Mouse (Mus musculus) forebrain, embryonic 12.5 days (tissue): ENCODE data around the gene Pgrmc2. TPM values are rescaled to one million over a fixed set of nuclear protein-coding genes. Genes with fewer than 3 reads are reported as not detected.

Source experiments
- ATAC-seq: fragments of 200-750 bp; cut with Nextera tagmentation; 2 replicates; pipeline ENCODE4 v1.8.0; 2017; ENCODE audit warnings: moderate TSS enrichment; ENCODE audit not compliant: low FRiP score
- H3K27ac ChIP-seq: fragments of 300-500 bp; sonication (generic); 2 replicates; pipeline ENCODE4 v1.5.1; 2016; ENCODE audit warnings: mild to moderate bottlenecking
- H3K27me3 ChIP-seq: fragments of 300-500 bp; sonication (generic); 2 replicates; pipeline ENCODE4 v1.6.1; 2016; ENCODE audit warnings: mild to moderate bottlenecking
- H3K36me3 ChIP-seq: fragments of 300-500 bp; sonication (generic); replicated peaks from 2 replicates; pipeline ENCODE4 v1.6.1; 2016; ENCODE audit warnings: mild to moderate bottlenecking
- H3K4me1 ChIP-seq: fragments of 300-500 bp; sonication (generic); 2 replicates; pipeline ENCODE4 v1.6.1; 2016
- H3K4me2 ChIP-seq: fragments of 300-500 bp; sonication (generic); 2 replicates; pipeline ENCODE4 v1.6.1; 2016; ENCODE audit warnings: mild to moderate bottlenecking, moderate library complexity
- H3K4me3 ChIP-seq: fragments of 300-500 bp; sonication (generic); replicated peaks from 2 replicates; pipeline ENCODE4 v1.5.1; 2016; ENCODE audit warnings: mild to moderate bottlenecking
- H3K9ac ChIP-seq: fragments of 300-500 bp; sonication (generic); 2 replicates; pipeline ENCODE4 v1.6.1; 2016; ENCODE audit warnings: mild to moderate bottlenecking
- H3K9me3 ChIP-seq: fragments of 300-500 bp; sonication (generic); 2 replicates; pipeline ENCODE4 v1.6.1; 2016
- WGBS: fragments of 180-500 bp; shearing (Covaris S2); methylation state at CpG from one replicate; pipeline ENCODE4 v1.1.7; 2016; 5-methylcytosine and 5-hydroxymethylcytosine counted together
- polyA plus RNA-seq: library from polyadenylated mRNA; unstranded; fragments of >200 nt; fragmentation: Nextera tagmentation; extraction: Ambion mirVana; gene quantifications from 2 replicates; pipeline ENCODE4 v1.2.1, GENCODE M21; 2016

The Pgrmc2 gene
- polyA plus RNA-seq, 1 experiment from 2014 or later = 36.9 TPM

- no peak for ATAC-seq
- Histone ChIP-seq H3K4me1 (no peaks in the 10 kb centered on the region), H3K27me3 (no peaks in the 10 kb centered on the region), H3K27ac (no peak overlapping the region), H3K36me3 (no peaks in the 10 kb centered on the region), H3K4me3 (no peak overlapping the region), H3K4me2 (no peak overlapping the region), H3K9me3 (no peaks in the 10 kb centered on the region), H3K9ac (no peak overlapping the region)
- WGBS = 88% methylated on average over 4 of the region's 4 CpGs
Observed at GRCm38 (mm10) chr3:41092311-41092710, 9.5 kb upstream of the Pgrmc2 start.

- Histone ChIP-seq H3K4me1 (no peaks in the 10 kb centered on the region), H3K9ac (no peak overlapping the region), H3K36me3 (no peaks in the 10 kb centered on the region), H3K27ac (no peak overlapping the region), H3K9me3 (no peaks in the 10 kb centered on the region), H3K27me3 (no peaks in the 10 kb centered on the region), H3K4me2 (no peak overlapping the region), H3K4me3 (no peak overlapping the region)
- WGBS = 90% methylated on average over 2 of the region's 2 CpGs
- ATAC-seq = no peak
Observed at GRCm38 (mm10) chr3:41090839-41091238, 8.0 kb upstream of the Pgrmc2 start.

DNA sequence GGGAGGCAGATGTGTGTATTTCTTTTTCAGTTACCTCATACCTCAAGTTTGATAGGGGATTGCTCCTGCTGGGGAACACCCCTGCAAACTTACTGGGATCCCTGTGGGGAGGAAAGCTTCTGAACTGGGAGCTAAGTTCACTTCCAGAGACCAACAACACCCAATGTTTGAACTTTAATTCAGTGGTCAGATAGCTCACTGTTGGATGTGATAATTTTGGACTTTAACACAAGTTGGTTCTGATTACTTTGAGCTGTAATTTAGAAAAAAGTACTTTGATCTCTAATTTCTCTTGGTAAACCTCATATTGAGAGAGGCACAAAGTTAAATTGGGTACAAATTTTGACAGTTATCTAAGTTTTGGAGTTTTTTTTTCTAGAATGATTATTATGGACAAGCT is 4.2 kb upstream of the Pgrmc2 start:
- no peak overlapping the region for H3K27ac ChIP-seq
- H3K4me3 ChIP-seq = no peak overlapping the region
- no peaks in the 10 kb centered on the region for H3K36me3 ChIP-seq
- no peak for ATAC-seq
- peaks cover 7% of the 10 kb centered on the region; the same call in 1 of the 2 replicates for H3K4me1 ChIP-seq
- no peaks in the 10 kb centered on the region for H3K27me3 ChIP-seq
- no peak overlapping the region for H3K4me2 ChIP-seq
- H3K9ac ChIP-seq = no peak overlapping the region
- H3K9me3 ChIP-seq = no peaks in the 10 kb centered on the region

- Histone ChIP-seq H3K27ac (no peak overlapping the region), H3K4me2 (0 out of 2 replicates have a peak overlapping the region, but pooled peaks have one; percentile 70), H3K4me1 (peaks cover 22% of the 10 kb centered on the region), H3K4me3 (no peak overlapping the region), H3K27me3 (no peaks in the 10 kb centered on the region), H3K9ac (no peak overlapping the region), H3K9me3 (no peaks in the 10 kb centered on the region), H3K36me3 (no peaks in the 10 kb centered on the region)
- no peak for ATAC-seq
- WGBS = 85% methylated on average over 5 of the region's 5 CpGs
Observed at GRCm38 (mm10) chr3:41084421-41084820, 1.6 kb upstream of the Pgrmc2 start.

DNA sequence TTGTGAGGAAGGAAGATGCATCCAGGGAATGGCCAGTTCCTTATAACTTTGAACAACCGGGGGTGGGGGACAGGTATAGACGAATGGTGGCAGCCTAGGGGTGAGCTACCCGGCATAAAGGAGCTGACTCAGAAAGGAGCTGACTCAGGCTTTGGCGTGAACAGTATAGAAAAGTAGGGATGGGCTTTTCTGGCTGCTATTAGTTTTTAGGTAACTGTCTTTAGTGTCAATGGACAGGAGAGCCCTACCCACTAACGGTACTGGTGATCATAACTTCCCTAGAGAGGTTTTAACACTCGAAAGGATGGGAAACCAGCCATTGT is 905 bp upstream of the Pgrmc2 start:
- Histone ChIP-seq H3K27ac (peak overlapping the region; percentile 92), H3K36me3 (no peaks in the 10 kb centered on the region), H3K9me3 (no peaks in the 10 kb centered on the region), H3K4me3 (peak overlapping the region; percentile 94), H3K9ac (peak overlapping the region; percentile 79), H3K27me3 (no peaks in the 10 kb centered on the region), H3K4me1 (peaks cover 22% of the 10 kb centered on the region), H3K4me2 (peak overlapping the region; percentile 70)
- 3% methylated on average over 6 of the region's 6 CpGs for WGBS
- ATAC-seq = peak; percentile 37

GRCm38 (mm10) chr3:41082520-41082884 is 344 bp downstream of the Pgrmc2 start:
- WGBS = under 1% methylated on average over 36 of the region's 43 CpGs

DNA sequence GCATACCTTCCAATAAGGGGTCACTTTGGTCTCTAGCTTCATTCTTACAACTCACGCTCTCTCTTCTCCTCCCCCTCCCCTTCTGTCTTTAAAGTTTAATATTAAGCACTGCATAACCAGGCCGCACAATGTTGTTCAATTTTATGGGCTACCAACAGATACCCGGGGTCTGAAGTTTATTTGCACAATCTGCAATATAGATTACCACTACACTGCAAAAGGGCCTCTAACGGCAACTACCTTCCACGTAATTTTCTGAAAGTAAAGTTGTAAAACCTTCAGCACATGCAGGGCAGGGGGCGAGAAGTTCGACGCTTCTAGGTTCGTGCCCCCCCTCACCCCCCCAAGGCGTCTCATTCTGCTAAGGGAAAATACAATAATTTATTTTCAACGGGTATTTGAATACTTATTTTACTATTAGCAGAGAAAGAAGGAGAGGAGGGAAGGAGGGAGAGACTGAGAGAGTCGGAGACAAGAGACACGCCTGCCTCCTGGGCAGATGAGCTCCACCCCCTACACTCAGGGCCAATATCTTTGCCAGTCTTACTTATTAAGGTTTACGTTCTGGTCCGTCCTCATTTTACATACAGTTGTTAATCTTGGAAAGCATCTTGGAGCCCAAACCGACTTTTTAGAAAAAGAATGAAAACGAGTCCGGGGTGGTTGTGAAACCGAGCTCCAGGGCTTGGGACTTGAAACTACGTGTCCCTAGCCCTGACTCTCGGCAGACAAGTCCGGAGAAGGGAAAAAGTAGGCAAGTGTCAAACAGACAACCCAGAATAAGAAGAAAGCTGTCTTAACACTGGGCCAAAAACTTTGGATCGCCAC is 1.2 kb downstream of the Pgrmc2 start:
- H3K9me3 ChIP-seq = no peaks in the 10 kb centered on the region
- 4% methylated on average over 23 of the region's 23 CpGs for WGBS

More at GRCm38 (mm10) chr3:41082520-41082884, 344 bp downstream of the Pgrmc2 start:
- Histone ChIP-seq H3K9ac (peak overlapping the region; percentile 86), H3K27ac (peak overlapping the region; percentile 87), H3K27me3 (no peaks in the 10 kb centered on the region), H3K9me3 (no peaks in the 10 kb centered on the region), H3K36me3 (no peaks in the 10 kb centered on the region), H3K4me1 (peaks cover 22% of the 10 kb centered on the region), H3K4me3 (peak overlapping the region; percentile 94), H3K4me2 (peak overlapping the region; percentile 76)
- ATAC-seq = peak; percentile 30

DNA sequence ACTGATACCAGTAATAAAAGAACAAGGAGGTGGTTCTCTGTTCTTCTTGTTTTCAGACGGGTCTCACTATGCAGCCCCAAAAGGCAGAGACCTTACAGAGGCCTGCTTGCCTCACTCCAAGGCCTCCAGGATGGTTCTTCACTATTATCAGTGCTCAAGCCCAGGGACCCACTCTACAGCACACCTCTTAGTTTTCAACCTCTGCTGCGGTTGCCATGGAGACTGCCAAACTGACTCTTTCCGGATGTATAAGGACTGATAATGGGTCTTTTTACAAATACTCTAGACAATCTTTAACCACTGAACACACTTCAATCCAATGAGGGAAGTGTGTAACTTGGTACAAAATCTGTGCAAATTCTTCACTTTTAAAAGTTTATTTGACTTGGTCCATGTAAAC is 2.1 kb downstream of the Pgrmc2 start:
- Histone ChIP-seq H3K4me3 (peak overlapping the region; percentile 13; the same call in 1 of the 2 replicates), H3K27ac (no peak overlapping the region), H3K27me3 (no peaks in the 10 kb centered on the region), H3K9me3 (no peaks in the 10 kb centered on the region), H3K4me1 (peaks cover 22% of the 10 kb centered on the region), H3K36me3 (no peaks in the 10 kb centered on the region), H3K9ac (0 out of 2 replicates have a peak overlapping the region, but pooled peaks have one; percentile 42), H3K4me2 (peak overlapping the region; percentile 76)
- 46% methylated on average over 3 of the region's 3 CpGs for WGBS
- ATAC-seq = no peak

More for the DNA sequence above, 1.2 kb downstream of the Pgrmc2 start:
- H3K9ac ChIP-seq = peak overlapping the region; percentile 86
- peak overlapping the region; percentile 87 for H3K27ac ChIP-seq
- H3K4me3 ChIP-seq = peak overlapping the region; percentile 94
- H3K27me3 ChIP-seq = no peaks in the 10 kb centered on the region
- H3K36me3 ChIP-seq = no peaks in the 10 kb centered on the region
- no peak for ATAC-seq
- H3K4me2 ChIP-seq = peak overlapping the region; percentile 76
- peaks cover 22% of the 10 kb centered on the region for H3K4me1 ChIP-seq

DNA sequence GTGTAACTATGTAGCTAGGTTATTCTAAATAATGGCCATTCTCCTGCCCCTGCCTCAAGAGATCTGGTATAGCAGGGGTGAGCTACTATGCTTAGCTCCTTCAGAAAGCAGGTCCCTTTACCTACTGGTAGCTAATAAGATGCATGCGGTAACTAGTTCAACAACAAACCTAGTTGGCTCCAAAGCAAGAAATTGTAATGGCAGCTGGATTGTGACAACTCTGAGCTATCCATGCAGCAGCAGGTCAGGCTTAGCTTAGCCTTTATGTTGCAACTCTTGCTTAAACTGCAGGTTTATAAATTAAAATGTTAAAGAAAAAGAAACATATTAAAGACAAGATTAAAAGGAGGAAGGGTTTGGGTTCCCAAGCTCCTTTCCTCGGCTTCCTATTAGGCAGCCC is 4.2 kb downstream of the Pgrmc2 start:
- H3K4me3 ChIP-seq = no peak overlapping the region
- H3K27ac ChIP-seq = no peak overlapping the region
- H3K4me2 ChIP-seq = no peak overlapping the region
- no peaks in the 10 kb centered on the region for H3K27me3 ChIP-seq
- peaks cover 16% of the 10 kb centered on the region for H3K4me1 ChIP-seq
- H3K9me3 ChIP-seq = no peaks in the 10 kb centered on the region
- no peak overlapping the region for H3K9ac ChIP-seq
- ATAC-seq = no peak
- 90% methylated on average over 2 of the region's 2 CpGs for WGBS
- no peaks in the 10 kb centered on the region for H3K36me3 ChIP-seq

- H3K4me2 ChIP-seq = no peak overlapping the region
- H3K9ac ChIP-seq = no peak overlapping the region
- H3K36me3 ChIP-seq = no peaks in the 10 kb centered on the region
- ATAC-seq = no peak
- no peaks in the 10 kb centered on the region for H3K27me3 ChIP-seq
- WGBS = 87% methylated on average over 8 of the region's 8 CpGs
- peaks cover 2% of the 10 kb centered on the region; the same call in 1 of the 2 replicates for H3K4me1 ChIP-seq
- H3K4me3 ChIP-seq = no peak overlapping the region
- no peak overlapping the region for H3K27ac ChIP-seq
- H3K9me3 ChIP-seq = no peaks in the 10 kb centered on the region
Observed at GRCm38 (mm10) chr3:41075376-41075775, 7.5 kb downstream of the Pgrmc2 start.

DNA sequence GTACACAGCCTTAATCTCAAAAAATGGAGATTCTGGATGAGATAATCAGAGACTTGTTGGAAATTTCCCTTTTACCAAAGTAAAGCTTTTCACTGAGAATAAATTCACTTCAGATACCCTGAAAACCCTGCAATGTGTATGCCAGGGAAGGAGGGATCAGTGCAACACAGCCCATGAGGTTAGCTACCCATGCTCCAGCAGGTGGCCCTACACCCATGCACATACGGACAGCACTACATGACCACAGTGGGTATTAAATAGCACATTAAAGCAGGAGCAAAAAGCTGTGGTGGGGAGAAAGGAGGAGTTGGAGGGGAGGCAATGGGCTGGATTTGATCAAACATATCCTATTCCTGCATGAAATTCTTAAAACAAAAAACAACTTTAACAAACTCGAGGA is 12.3 kb downstream of the Pgrmc2 start:
- H3K4me3 ChIP-seq = no peak overlapping the region
- 82% methylated on average over 2 of the region's 2 CpGs for WGBS
- H3K9ac ChIP-seq = no peak overlapping the region
- no peak overlapping the region for H3K4me2 ChIP-seq
- no peak for ATAC-seq
- no peaks in the 10 kb centered on the region for H3K4me1 ChIP-seq
- H3K36me3 ChIP-seq = peaks cover 35% of the 10 kb centered on the region
- H3K9me3 ChIP-seq = no peaks in the 10 kb centered on the region
- no peaks in the 10 kb centered on the region for H3K27me3 ChIP-seq
- H3K27ac ChIP-seq = no peak overlapping the region

GRCm38 (mm10) chr3:41065320-41065719 is 17.5 kb downstream of the Pgrmc2 start:
- WGBS = 94% methylated on average over 2 of the region's 2 CpGs
- Histone ChIP-seq H3K4me2 (no peak overlapping the region), H3K4me3 (no peak overlapping the region), H3K9ac (no peak overlapping the region), H3K36me3 (peaks cover 53% of the 10 kb centered on the region), H3K9me3 (no peaks in the 10 kb centered on the region), H3K4me1 (no peaks in the 10 kb centered on the region), H3K27me3 (no peaks in the 10 kb centered on the region), H3K27ac (no peak overlapping the region)
- no peak for ATAC-seq

- H3K27me3 ChIP-seq = no peaks in the 10 kb centered on the region
- no peak overlapping the region for H3K4me2 ChIP-seq
- WGBS = 96% methylated on average over 2 of the region's 2 CpGs
- no peak for ATAC-seq
- no peaks in the 10 kb centered on the region for H3K4me1 ChIP-seq
- H3K4me3 ChIP-seq = no peak overlapping the region
- no peak overlapping the region for H3K27ac ChIP-seq
- H3K9me3 ChIP-seq = no peaks in the 10 kb centered on the region
- no peak overlapping the region for H3K9ac ChIP-seq
- peaks cover 39% of the 10 kb centered on the region for H3K36me3 ChIP-seq
Observed at GRCm38 (mm10) chr3:41062758-41063157, 20.1 kb downstream of the Pgrmc2 start.
